Mouse (Mus musculus) G1E (cell line): ENCODE data around the gene Gm11084.

Experiments used
- CTCF ChIP-seq: IDR thresholded peaks from 2 replicates; pipeline ENCODE4 v1.5.1; 2012; ENCODE audit warnings: low read depth, low read length, inconsistent platforms, mixed read lengths
- GATA2 ChIP-seq: IDR thresholded peaks from 2 replicates; pipeline ENCODE4 v1.6.1; 2012; ENCODE audit warnings: low read depth, low read length, inconsistent platforms, borderline replicate concordance
- POLR2AphosphoS5 ChIP-seq: IDR thresholded peaks from 2 replicates; pipeline ENCODE4 v1.6.1; 2012; ENCODE audit warnings: low read depth, low read length, inconsistent platforms; ENCODE audit not compliant: insufficient replicate concordance
- TAL1 ChIP-seq: conservative IDR thresholded peaks from 2 replicates; pipeline ENCODE4 v1.6.1; 2012; ENCODE audit warnings: low read depth, low read length, inconsistent platforms, mixed read lengths

DNA sequence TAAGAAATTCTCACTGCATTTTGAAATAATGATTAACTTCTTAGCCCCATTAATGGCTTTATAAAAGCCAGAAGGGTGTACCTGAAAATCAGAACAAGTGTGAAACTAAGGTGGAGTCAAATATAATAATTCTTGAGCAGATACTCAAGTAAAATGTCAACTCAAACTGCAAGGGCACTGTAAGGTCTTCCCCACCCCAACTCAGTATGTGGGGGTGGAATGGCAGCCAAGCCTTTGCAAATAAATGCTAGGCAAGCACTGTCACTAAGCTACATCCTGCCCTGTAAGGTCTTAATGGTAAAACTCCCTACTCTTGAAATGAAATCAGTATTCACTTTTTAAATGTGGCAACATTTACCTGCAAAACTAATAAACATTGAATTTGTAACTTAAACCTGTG lies 10.5 kb downstream of the Gm11084 start:
- no peak for TF ChIP-seq CTCF
- TF ChIP-seq TAL1: no peak
- no peak for TF ChIP-seq GATA2
- no peak for TF ChIP-seq POLR2AphosphoS5
